Mouse (Mus musculus): Measurements from ENCODE around the gene Cyp2w1. TPM values are rescaled to one million over a fixed set of nuclear protein-coding genes. Genes with fewer than 3 reads are reported as not detected.
A peak's percentile ranks its signal among the peaks of the same experiment; 100 is the strongest.

The Cyp2w1 gene
- 11.5 and 11.8 TPM in 2 replicates for polyA plus RNA-seq (2014; fragmentation: Nextera tagmentation; extraction: Ambion mirVana)

GRCm38 (mm10) chr5:139352317-139352716 lies at the start of gene Cyp2w1:
TSS of gene Cyp2w1 (plus strand) at chr5:139352617.
- WGBS = 51% methylated on average over 4 of the region's 6 CpGs
- H3K27ac ChIP-seq (replicated peaks; ENCODE audit: low read depth, low read length) = peak within 1 kb of the TSS; percentile 78
- H3K9ac ChIP-seq (ENCODE audit: low read depth, low read length) = peak within 1 kb of the TSS; percentile 35; the same call in 1 of the 2 replicates
- no peaks in the 10 kb centered on the region for H3K36me3 ChIP-seq (ENCODE audit: control insufficient read depth, insufficient read depth, low read length)
- H3K4me1 ChIP-seq (ENCODE audit: control insufficient read depth, insufficient read depth, low read length) = peaks cover 8% of the 10 kb centered on the region; the same call in 1 of the 2 replicates
- H3K27me3 ChIP-seq (replicated peaks; ENCODE audit: control insufficient read depth, insufficient read depth, low read length) = no peaks in the 10 kb centered on the region
- DNase-seq (ENCODE audit: low spot score) (no peak), ATAC-seq (ENCODE audit: low read depth) (0 out of 2 replicates have a peak, but pooled peaks have one; percentile 17)
- peak within 1 kb of the TSS; percentile 38 for H3K4me2 ChIP-seq (ENCODE audit: low read depth, low read length)
- peak within 1 kb of the TSS; percentile 23 for H3K4me3 ChIP-seq (ENCODE audit: low read depth, low read length)
- H3K9me3 ChIP-seq (ENCODE audit: control insufficient read depth, low read length) = no peaks in the 10 kb centered on the region

DNA sequence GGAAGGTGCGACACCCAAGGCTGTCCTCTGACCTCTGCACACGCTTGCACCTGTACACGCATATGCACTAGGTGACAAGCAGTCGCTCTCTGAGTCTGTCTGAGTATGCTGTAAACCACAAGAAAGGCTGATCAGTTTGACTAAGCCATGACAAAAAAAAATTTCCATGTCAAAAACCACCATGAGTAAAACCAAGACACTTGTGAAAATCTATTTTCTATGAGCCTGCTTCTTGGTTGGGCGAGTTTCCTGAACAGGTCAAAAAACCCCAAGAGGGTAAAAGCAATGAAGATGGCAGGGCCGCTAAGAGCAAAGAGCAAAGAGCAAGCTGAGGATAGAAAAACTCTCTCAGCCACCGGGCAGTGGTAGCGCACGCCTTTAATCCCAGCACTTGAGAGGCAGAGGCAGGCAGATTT lies 48.8 kb upstream of the Cyp2w1 start:
- Histone ChIP-seq H3K4me2 (ENCODE audit: low read depth, low read length) (no peak overlapping the region), H3K36me3 (ENCODE audit: control insufficient read depth, insufficient read depth, low read length) (no peaks in the 10 kb centered on the region), H3K27ac (replicated peaks; ENCODE audit: low read depth, low read length) (no peak overlapping the region), H3K4me3 (ENCODE audit: low read depth, low read length) (no peak overlapping the region), H3K27me3 (replicated peaks; ENCODE audit: control insufficient read depth, insufficient read depth, low read length) (no peaks in the 10 kb centered on the region), H3K4me1 (ENCODE audit: control insufficient read depth, insufficient read depth, low read length) (no peaks in the 10 kb centered on the region), H3K9ac (ENCODE audit: low read depth, low read length) (no peak overlapping the region), H3K9me3 (ENCODE audit: control insufficient read depth, low read length) (no peaks in the 10 kb centered on the region)
- ATAC-seq (ENCODE audit: low read depth) (no peak), DNase-seq (ENCODE audit: low spot score) (no peak)
- WGBS = 85% methylated on average over 9 of the region's 9 CpGs

- ATAC-seq (ENCODE audit: low read depth) (no peak), DNase-seq (ENCODE audit: low spot score) (no peak)
- no peaks in the 10 kb centered on the region for H3K4me1 ChIP-seq (ENCODE audit: control insufficient read depth, insufficient read depth, low read length)
- H3K27ac ChIP-seq (replicated peaks; ENCODE audit: low read depth, low read length) = no peak overlapping the region
- WGBS = 70% methylated on average over 3 of the region's 3 CpGs
- H3K9me3 ChIP-seq (ENCODE audit: control insufficient read depth, low read length) = no peaks in the 10 kb centered on the region
- no peaks in the 10 kb centered on the region for H3K27me3 ChIP-seq (replicated peaks; ENCODE audit: control insufficient read depth, insufficient read depth, low read length)
- H3K36me3 ChIP-seq (ENCODE audit: control insufficient read depth, insufficient read depth, low read length) = no peaks in the 10 kb centered on the region
- H3K4me2 ChIP-seq (ENCODE audit: low read depth, low read length) = no peak overlapping the region
- no peak overlapping the region for H3K4me3 ChIP-seq (ENCODE audit: low read depth, low read length)
- no peak overlapping the region for H3K9ac ChIP-seq (ENCODE audit: low read depth, low read length)
Measured at GRCm38 (mm10) chr5:139309946-139310345, 42.5 kb upstream of the Cyp2w1 start.

DNA sequence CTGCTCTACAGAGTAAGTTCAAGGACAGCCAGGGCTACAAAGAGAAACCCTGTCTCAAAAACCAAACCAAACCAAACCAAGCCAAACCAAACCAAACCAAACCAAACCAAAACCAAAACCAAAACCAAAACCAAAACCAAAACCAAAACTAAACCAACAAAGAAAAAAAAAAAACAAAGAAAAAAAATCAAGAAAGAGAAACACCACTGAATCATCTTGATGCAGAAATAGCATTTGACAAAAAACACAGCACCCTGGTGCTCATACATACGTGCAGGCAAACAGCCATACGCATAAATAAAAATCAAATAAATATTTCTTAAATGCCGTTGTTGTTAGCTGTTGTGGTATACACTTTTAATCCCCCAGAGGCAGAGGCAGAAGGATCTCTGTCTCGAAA lies 41.9 kb upstream of the Cyp2w1 start:
- no peaks in the 10 kb centered on the region for H3K4me1 ChIP-seq (ENCODE audit: control insufficient read depth, insufficient read depth, low read length)
- H3K36me3 ChIP-seq (ENCODE audit: control insufficient read depth, insufficient read depth, low read length) = no peaks in the 10 kb centered on the region
- H3K4me2 ChIP-seq (ENCODE audit: low read depth, low read length) = no peak overlapping the region
- no peak for DNase-seq (ENCODE audit: low spot score)
- H3K27me3 ChIP-seq (replicated peaks; ENCODE audit: control insufficient read depth, insufficient read depth, low read length) = no peaks in the 10 kb centered on the region
- no peak overlapping the region for H3K27ac ChIP-seq (replicated peaks; ENCODE audit: low read depth, low read length)
- H3K4me3 ChIP-seq (ENCODE audit: low read depth, low read length) = no peak overlapping the region
- no peak overlapping the region for H3K9ac ChIP-seq (ENCODE audit: low read depth, low read length)
- WGBS = 88% methylated on average over 4 of the region's 4 CpGs
- no peak for ATAC-seq (ENCODE audit: low read depth)
- H3K9me3 ChIP-seq (ENCODE audit: control insufficient read depth, low read length) = no peaks in the 10 kb centered on the region

DNA sequence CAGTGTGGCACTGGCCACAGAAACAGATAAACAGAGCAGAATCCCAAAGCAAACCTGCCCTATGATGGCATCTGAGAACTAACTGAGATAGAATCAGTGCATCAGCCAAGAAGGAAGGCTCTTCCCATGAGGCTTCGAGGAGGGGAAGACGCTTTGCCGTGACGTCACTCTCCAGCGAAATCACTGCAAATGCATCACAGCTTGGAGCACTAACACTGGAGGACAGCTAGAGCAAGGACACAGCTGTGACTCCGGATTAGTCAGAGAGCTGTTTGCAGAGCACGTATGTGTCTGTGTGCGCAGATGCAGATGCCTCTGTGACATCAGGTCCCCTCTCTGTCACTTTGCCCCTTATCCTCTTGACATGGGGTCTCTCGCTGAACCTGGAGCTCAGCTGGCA lies 40.6 kb upstream of the Cyp2w1 start:
- no peaks in the 10 kb centered on the region for H3K9me3 ChIP-seq (ENCODE audit: control insufficient read depth, low read length)
- 86% methylated on average over 9 of the region's 9 CpGs for WGBS
- ATAC-seq (ENCODE audit: low read depth) = no peak

GRCm38 (mm10) chr5:139313536-139313935 lies 38.9 kb upstream of the Cyp2w1 start:
- DNase-seq (ENCODE audit: low spot score) = no peak
- Histone ChIP-seq H3K27me3 (replicated peaks; ENCODE audit: control insufficient read depth, insufficient read depth, low read length) (no peaks in the 10 kb centered on the region), H3K27ac (replicated peaks; ENCODE audit: low read depth, low read length) (no peak overlapping the region), H3K36me3 (ENCODE audit: control insufficient read depth, insufficient read depth, low read length) (no peaks in the 10 kb centered on the region), H3K9me3 (ENCODE audit: control insufficient read depth, low read length) (no peaks in the 10 kb centered on the region), H3K4me2 (ENCODE audit: low read depth, low read length) (no peak overlapping the region), H3K4me3 (ENCODE audit: low read depth, low read length) (no peak overlapping the region), H3K4me1 (ENCODE audit: control insufficient read depth, insufficient read depth, low read length) (no peaks in the 10 kb centered on the region), H3K9ac (ENCODE audit: low read depth, low read length) (no peak overlapping the region)
- WGBS = 77% methylated on average over 9 of the region's 9 CpGs
- no peak for ATAC-seq (ENCODE audit: low read depth)

More for the DNA sequence above, 40.6 kb upstream of the Cyp2w1 start:
- no peaks in the 10 kb centered on the region for H3K4me1 ChIP-seq (ENCODE audit: control insufficient read depth, insufficient read depth, low read length)
- H3K9ac ChIP-seq (ENCODE audit: low read depth, low read length) = no peak overlapping the region
- no peak overlapping the region for H3K4me2 ChIP-seq (ENCODE audit: low read depth, low read length)
- H3K4me3 ChIP-seq (ENCODE audit: low read depth, low read length) = no peak overlapping the region
- no peak for DNase-seq (ENCODE audit: low spot score)
- no peak overlapping the region for H3K27ac ChIP-seq (replicated peaks; ENCODE audit: low read depth, low read length)
- H3K36me3 ChIP-seq (ENCODE audit: control insufficient read depth, insufficient read depth, low read length) = no peaks in the 10 kb centered on the region
- H3K27me3 ChIP-seq (replicated peaks; ENCODE audit: control insufficient read depth, insufficient read depth, low read length) = no peaks in the 10 kb centered on the region

DNA sequence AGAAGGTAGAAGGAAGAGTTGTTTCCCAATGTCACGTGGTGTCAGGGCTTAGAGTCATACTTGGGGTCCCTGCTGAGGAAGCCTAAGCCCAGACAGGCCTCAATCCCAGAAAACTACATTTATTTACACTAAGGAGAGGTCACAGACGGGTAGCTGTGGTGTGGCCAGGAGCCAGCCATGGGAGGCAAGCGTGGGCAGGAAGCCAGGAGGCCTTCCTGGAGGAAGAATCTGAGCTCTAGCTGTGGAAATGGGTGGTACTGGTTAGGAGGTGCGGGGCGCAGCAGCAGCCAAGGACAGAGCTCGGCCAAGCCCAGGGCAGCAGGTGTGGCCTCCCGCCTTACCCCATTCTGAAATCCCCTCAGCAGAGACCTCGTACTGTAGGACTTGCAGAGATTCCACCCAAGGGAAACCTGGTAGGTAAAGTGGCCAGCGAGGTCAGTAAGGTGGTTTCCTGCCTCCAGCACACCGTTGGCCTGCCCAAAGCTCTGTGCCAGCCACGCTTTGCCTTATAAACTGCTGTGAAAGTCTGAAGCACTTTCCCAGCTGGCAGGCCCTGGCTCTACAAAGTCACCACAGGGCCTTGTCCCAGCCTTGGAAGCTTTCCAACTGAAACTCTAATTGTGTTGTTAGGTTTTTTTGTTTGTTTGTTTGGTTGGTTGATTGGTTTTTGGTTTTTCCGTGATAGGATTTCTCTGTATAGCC lies 37.3 kb upstream of the Cyp2w1 start:
- WGBS = 81% methylated on average over 12 of the region's 12 CpGs
- no peaks in the 10 kb centered on the region for H3K9me3 ChIP-seq (ENCODE audit: control insufficient read depth, low read length)
- H3K9ac ChIP-seq (ENCODE audit: low read depth, low read length) = no peak overlapping the region
- H3K27ac ChIP-seq (replicated peaks; ENCODE audit: low read depth, low read length) = no peak overlapping the region
- ATAC-seq (ENCODE audit: low read depth) = no peak
- no peak overlapping the region for H3K4me2 ChIP-seq (ENCODE audit: low read depth, low read length)
- DNase-seq (ENCODE audit: low spot score) = no peak
- H3K36me3 ChIP-seq (ENCODE audit: control insufficient read depth, insufficient read depth, low read length) = no peaks in the 10 kb centered on the region
- H3K27me3 ChIP-seq (replicated peaks; ENCODE audit: control insufficient read depth, insufficient read depth, low read length) = no peaks in the 10 kb centered on the region
- H3K4me3 ChIP-seq (ENCODE audit: low read depth, low read length) = no peak overlapping the region
- no peaks in the 10 kb centered on the region for H3K4me1 ChIP-seq (ENCODE audit: control insufficient read depth, insufficient read depth, low read length)

DNA sequence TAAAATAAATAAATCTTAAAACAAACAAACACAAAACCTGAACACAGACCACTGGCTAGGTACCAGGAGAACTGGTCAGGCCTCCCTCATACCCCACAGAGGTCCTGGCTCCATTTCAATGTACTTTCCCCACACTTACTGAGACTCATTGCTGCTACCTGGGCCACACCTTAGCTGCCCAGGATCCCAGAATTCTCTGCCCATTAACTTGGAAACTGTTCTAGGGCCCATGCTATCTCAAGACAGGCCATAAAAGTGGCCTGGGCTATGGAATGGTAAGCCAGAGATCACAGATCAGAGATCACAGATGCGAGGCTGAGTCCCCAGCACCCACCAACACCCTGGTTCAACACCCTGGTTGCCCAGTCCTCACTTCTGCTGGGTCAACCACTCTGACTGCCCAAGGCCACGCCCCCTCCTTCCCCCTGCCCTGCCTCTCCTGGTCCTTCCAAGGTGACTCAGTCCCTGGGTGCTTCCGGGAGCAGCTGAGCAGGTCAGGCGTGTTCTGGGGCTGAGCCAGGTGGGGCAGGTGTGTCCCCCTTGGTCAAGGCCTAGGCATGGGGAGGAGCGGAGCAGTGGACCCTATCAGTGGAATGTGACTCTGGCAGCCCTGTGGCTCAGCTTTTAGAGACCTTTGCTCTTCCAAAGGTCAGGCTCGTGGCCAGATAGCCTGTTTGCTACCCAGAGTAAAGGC lies 35.3 kb upstream of the Cyp2w1 start:
- WGBS = 67% methylated on average over 6 of the region's 6 CpGs
- Histone ChIP-seq H3K9me3 (ENCODE audit: control insufficient read depth, low read length) (no peaks in the 10 kb centered on the region), H3K27me3 (replicated peaks; ENCODE audit: control insufficient read depth, insufficient read depth, low read length) (no peaks in the 10 kb centered on the region), H3K4me1 (ENCODE audit: control insufficient read depth, insufficient read depth, low read length) (no peaks in the 10 kb centered on the region), H3K4me3 (ENCODE audit: low read depth, low read length) (no peak overlapping the region), H3K9ac (ENCODE audit: low read depth, low read length) (no peak overlapping the region), H3K4me2 (ENCODE audit: low read depth, low read length) (no peak overlapping the region), H3K27ac (replicated peaks; ENCODE audit: low read depth, low read length) (no peak overlapping the region), H3K36me3 (ENCODE audit: control insufficient read depth, insufficient read depth, low read length) (no peaks in the 10 kb centered on the region)
- ATAC-seq (ENCODE audit: low read depth) (no peak), DNase-seq (ENCODE audit: low spot score) (no peak)

Data from embryonic facial prominence, embryonic 14.5 days (tissue).